Mouse (Mus musculus) ovary, postnatal 10 days (tissue): ENCODE results near the gene Myo1e.

Experiments used
- DNase-seq: peaks from one replicate; pipeline ENCODE4 v3.0.0; 2022; ENCODE audit warnings: low spot score

Gene Myo1e

DNA sequence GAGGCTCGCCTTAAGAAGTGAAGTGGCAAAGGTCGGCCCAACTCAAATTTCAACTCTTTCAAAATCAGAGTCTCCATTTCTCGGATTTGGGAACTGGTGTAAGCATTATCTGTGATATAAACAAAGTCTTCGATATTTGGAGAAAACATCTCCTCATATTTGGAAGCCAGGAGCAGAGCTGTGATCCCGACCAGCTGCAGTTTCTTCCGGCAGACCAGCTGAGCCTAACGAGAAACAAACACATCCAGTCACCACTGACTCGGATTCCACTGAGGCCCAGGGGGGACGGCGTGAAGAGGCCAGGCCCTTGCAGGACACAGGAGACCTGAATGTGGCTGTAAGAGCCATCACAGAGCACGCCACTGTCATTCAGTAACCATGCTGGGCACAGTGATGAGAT lies 203.5 kb downstream of the Myo1e start:
- no peak for DNase-seq

- no peak for DNase-seq
Observed at GRCm38 (mm10) chr9:70413038-70413437, 205.9 kb downstream of the Myo1e start.

DNA sequence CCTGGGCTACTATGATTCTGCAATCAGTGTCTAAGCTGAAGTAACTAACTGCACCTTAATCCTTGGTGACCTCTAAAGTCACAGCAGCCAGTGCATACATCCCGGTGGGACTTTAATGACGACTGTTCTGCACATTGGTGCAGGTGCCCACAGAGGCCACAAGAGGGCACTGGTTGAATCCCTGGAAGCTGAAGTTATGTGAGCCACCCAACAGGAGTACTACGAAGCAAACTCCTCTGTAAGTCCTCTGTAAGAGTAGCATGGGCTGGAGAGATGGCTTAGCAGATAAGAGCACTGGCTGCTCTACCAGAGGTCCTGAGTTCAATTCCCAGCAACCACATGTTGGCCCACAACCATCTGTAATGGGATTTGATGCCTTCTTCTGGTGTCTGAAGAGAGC lies 209.3 kb downstream of the Myo1e start:
- DNase-seq: no peak

DNA sequence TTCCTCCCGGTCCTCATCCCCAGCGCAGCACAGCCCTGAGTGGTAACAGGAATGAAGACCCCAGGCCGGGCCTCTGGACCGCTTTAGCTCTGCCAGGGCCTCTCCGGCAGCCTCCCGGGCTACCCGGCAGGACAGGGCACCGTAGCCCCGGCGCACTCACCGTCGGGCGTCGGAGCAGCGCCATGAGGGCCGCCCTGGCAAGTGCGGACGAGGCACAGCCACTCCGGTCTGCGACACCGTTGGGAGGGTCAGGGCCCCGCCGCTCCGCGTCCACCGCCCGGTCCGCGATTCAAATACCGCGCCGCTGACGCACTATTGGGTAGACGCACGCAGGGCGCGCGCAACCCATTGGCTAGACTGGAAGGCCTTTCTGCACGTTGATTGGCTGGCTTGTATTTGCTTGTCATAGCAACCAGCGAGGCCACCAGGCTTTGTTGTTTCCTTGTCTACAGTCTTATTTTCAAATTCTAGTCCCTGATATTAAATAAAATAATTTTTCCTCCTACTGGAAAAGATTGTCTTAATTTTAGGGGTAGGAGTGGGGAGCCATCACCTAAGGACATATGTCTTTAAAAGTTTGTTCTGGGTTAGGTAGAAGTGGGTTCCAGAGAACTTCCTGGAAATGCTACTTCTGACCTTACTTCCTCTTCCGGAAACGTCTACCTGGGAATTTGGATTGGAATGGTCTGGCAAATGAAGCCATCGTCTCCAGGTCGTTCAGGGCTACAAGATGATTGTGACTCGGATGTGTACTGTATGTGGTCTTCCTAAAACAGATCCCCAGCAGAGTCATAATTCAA lies 214.3 kb downstream of the Myo1e start, which contains the start of gene Ccnb2:
Gene Ccnb2 (minus strand): TSS at position 291 of the 800 bp plus-strand sequence.
- peak; percentile 59 for DNase-seq

GRCm38 (mm10) chr9:70422661-70423060 lies 215.5 kb downstream of the Myo1e start:
- no peak for DNase-seq

GRCm38 (mm10) chr9:70439959-70440358 lies 232.8 kb downstream of the Myo1e start:
- DNase-seq: no peak

GRCm38 (mm10) chr9:70449072-70449471 lies 241.9 kb downstream of the Myo1e start:
- DNase-seq: no peak
